Mouse (Mus musculus): ENCODE measurements around the gene Trmt10c. TPM values are rescaled to one million over a fixed set of nuclear protein-coding genes. Genes with fewer than 3 reads are reported as not detected.
"Not testable (repeated sequence)": the region's sequence is repeated elsewhere in the genome, so short reads cannot be mapped to it uniquely, and the experiment has no call there.

Trmt10c gene
- polyA plus RNA-seq, 1 experiment: 8.2 TPM

DNA sequence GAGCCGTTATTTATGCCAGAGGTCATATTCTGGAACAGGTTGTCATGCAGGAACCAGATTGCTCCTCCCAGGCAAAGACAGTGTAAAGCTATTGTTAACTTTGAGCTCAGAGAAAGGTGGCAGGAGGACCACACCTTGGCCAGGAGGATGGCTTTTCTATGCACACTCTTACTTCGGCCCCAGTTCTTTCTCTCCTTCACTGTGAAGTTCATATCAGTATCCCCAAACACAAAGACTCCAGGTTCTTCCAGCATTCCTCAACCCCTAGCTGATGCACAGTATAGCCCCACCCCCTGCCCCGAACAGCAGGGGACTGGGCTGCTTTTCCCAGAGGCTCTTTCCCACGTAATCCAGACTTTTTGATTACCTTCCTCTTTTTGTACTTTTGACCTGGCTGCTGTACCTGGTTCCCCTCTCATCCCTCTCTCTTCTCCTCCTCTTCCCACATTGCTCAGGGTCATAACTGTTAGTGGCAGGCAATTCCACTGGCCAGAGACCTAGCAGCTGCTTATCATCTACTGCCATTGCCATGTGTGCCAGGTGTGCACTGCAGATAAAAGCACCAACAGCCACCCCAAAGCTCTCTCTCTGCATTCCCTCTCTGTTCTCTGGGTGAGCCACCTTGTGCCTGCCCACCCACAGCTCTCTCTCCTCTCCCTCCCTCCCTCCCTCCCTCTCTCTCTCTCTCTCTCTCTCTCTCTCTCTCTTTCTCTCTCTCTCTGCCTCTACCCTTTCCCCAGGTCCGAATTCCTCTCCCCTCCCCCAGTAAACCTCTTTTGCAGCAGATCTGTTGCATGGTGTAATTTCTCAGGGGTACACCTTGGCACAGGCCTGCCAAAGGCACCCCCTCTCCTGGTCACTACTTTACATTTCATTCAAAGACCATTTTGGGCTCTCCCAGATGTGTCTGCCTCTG is 34.0 kb upstream of the Trmt10c start:
- TF ChIP-seq CTCF (IDR thresholded peaks at IDR 0.05; ENCODE audit: borderline replicate concordance, extremely low read depth, insufficient read depth, insufficient read length): no peak
- TF ChIP-seq POLR2A (IDR thresholded peaks at IDR 0.05; ENCODE audit: borderline replicate concordance, extremely low read depth, insufficient read depth, insufficient read length, poor library complexity, severe bottlenecking): no peak
- DNase-seq (ENCODE audit: low read depth): no peak

DNA sequence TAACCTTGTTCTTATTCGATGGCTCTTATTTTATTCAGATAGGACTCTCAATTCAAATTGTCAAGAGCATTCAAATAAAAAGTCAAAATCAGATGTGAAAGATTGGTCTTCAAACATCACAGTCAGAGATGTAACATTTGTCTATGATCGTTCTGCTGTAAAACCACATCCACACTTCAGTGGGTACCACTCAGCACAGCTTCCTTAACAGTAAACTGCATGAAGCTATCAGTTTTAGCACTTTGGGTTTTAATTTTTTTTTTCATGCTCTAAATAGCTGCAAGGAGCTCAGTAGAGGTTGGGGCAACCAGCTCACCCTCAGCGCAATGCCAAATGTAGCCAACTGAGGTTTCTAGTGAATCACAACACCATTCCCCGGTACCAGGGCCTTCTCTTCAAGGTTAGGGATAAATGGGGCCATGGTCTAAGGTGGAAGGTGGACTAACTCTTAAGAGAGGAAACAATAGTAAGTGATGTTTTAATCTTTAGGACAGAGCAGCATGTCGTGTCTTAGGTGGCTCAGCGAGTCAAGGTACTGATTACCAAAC is 31.0 kb upstream of the Trmt10c start:
- DNase-seq (ENCODE audit: low read depth): no peak
- TF ChIP-seq CTCF (IDR thresholded peaks at IDR 0.05; ENCODE audit: borderline replicate concordance, extremely low read depth, insufficient read depth, insufficient read length): no peak
- TF ChIP-seq POLR2A (IDR thresholded peaks at IDR 0.05; ENCODE audit: borderline replicate concordance, extremely low read depth, insufficient read depth, insufficient read length, poor library complexity, severe bottlenecking): no peak

DNA sequence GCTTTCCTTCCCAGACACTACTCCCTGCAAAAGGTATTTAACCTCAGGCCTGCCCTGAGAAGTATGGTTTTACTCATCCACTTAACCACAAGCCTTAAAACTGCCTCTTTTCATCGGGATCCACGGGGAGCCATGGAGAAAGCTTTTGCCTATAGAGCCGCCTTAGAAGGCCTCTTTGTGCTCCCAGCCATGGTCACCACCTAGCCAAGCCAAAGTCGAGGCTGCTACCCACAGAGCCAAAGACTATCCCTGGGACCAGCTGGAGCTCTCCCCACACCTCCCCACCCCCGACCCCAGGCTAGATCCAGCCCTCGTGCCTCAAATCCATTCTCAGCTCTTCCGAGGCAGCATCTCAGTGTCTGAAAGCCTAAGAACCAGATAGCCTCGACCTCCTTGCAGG is 28.5 kb upstream of the Trmt10c start:
- DNase-seq (ENCODE audit: low read depth): no peak
- no peak for TF ChIP-seq POLR2A (IDR thresholded peaks at IDR 0.05; ENCODE audit: borderline replicate concordance, extremely low read depth, insufficient read depth, insufficient read length, poor library complexity, severe bottlenecking)
- TF ChIP-seq CTCF (IDR thresholded peaks at IDR 0.05; ENCODE audit: borderline replicate concordance, extremely low read depth, insufficient read depth, insufficient read length): no peak

DNA sequence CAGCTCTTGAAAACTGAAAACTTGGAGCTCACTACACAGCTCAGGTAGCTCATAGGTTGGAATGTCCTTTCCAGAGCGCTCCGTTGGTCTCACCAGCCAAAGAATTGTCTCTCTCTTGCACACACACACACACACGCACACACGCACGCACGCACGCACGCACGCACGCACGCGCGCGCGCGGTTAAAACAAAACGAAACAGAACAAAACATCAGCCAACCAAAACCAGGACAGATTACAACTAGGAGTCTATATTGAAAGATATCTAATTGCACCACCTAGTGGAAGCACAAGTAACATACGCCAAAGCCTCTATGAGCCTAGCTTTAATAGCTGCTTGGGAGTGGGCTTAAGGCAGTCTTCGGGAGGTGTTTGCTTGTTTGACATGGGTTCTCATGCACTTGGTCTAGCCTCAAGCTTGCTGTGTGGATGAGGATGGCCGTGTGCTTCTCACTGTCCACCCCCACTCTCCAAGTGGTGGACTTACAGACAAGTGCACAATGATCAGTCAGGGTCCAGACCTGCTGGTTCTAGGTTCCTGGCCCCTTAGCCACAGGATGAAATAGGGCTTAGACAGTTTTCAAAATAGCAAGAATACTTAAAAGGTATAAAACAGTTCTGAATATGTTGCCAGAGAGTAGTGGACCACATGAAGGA is 26.8 kb upstream of the Trmt10c start:
- peak; percentile 94 for DNase-seq (ENCODE audit: low read depth)
- TF ChIP-seq CTCF (IDR thresholded peaks at IDR 0.05; ENCODE audit: borderline replicate concordance, extremely low read depth, insufficient read depth, insufficient read length): peak; percentile 50; the same call in 1 of the 2 replicates
- TF ChIP-seq POLR2A (IDR thresholded peaks at IDR 0.05; ENCODE audit: borderline replicate concordance, extremely low read depth, insufficient read depth, insufficient read length, poor library complexity, severe bottlenecking): no peak

DNA sequence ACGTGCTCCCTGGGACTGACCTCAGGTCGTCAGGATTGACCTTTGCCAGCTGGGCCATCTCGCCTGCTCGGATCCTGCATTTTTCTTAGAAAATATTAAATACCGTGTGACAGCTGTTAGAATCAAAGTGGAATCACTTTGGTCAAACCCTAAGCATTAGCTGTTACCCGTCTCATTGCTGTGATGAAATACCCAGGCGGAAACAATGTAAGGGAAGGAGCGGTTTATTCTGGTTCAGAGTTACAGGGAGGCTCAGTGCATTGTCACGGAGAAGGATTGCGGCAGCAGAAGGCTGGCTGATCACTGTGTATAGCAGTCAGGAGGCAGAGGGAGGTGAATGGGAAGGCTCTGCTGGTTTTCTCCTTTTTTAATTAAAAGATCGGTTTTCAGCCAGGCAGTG is 25.4 kb upstream of the Trmt10c start:
- TF ChIP-seq CTCF (IDR thresholded peaks at IDR 0.05; ENCODE audit: borderline replicate concordance, extremely low read depth, insufficient read depth, insufficient read length): no peak
- no peak for DNase-seq (ENCODE audit: low read depth)

DNA sequence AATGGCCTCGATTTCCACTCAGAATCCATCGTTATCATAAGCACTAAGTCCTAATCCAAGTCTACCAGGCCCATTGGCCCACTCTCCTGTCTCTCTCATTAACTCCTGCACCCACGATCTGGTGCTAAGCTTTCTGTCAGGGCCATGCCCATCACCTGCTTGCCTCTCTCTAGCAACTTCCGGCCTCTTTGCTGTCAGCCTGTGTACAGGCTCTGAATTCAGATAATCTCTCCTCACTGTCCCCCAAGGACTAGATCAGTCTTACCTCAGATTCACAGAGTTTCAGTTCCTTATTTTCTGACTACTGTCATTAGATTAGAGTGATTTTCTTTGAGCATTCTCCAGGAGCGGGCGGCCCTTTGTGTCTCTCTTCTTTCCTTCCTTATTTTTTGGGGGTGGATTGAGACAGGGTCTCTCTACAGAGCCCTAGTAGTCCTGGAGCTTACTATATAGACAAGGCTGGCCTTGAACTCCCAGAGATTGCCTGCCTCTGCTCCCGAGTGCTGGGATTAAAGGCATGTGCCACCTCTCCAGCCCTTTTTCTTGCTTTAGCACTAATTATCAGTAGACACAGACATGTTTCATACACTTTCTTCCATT is 24.5 kb upstream of the Trmt10c start:
- TF ChIP-seq CTCF (IDR thresholded peaks at IDR 0.05; ENCODE audit: borderline replicate concordance, extremely low read depth, insufficient read depth, insufficient read length) (no peak), POLR2A (IDR thresholded peaks at IDR 0.05; ENCODE audit: borderline replicate concordance, extremely low read depth, insufficient read depth, insufficient read length, poor library complexity, severe bottlenecking) (no peak)
- DNase-seq (ENCODE audit: low read depth): no peak

DNA sequence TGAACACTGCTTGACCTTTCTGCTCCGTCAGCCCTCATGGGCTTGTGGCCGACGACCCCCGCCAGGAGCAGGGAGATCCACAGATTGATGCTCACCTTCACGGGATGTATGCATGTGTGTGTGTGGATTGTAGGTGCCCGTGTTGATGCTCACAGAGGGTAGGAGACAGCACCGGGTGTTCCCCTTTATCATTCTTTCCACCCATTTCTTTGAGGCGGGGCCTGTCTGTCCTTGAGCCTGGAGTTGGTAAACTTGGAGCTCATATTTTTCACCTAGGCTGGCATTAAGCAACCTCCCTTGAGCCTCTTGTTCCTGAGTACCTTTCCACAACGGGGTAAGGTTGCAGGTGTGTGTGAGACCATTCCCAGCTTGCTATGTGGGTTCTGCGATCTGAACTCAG is 20.5 kb upstream of the Trmt10c start:
- DNase-seq (ENCODE audit: low read depth): no peak
- TF ChIP-seq POLR2A (IDR thresholded peaks at IDR 0.05; ENCODE audit: borderline replicate concordance, extremely low read depth, insufficient read depth, insufficient read length, poor library complexity, severe bottlenecking): no peak
- TF ChIP-seq CTCF (IDR thresholded peaks at IDR 0.05; ENCODE audit: borderline replicate concordance, extremely low read depth, insufficient read depth, insufficient read length): no peak

DNA sequence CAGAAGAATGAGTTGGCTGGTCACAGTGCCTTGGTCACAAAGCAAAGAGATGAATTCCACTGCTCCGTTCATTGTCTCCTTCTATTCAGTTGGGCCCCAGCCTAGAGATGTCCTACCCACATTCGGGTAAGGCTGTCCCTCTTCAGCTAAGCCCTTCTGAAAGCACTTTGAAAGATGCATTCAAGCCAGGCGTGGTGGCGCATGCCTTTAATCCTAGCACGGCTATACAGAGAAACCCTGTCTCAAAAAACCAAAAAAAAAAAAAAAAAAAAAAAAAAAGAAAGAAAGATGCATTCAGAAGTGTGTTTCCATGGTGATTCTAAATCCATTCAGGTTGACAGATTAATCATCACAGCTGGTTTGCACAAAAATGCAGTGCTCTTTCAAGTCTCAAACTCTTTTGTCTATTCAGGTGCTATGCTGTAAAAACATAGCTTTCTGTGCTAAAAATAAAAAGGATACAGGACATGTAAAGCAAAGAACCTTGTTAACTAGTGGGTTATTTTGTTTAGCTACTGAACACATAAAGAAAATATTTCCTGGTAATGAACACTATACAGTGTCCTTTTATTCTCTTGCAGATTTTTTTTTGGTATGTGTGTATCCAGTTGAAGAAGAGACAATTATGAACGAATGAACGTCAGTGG is 19.4 kb upstream of the Trmt10c start:
- TF ChIP-seq CTCF (IDR thresholded peaks at IDR 0.05; ENCODE audit: borderline replicate concordance, extremely low read depth, insufficient read depth, insufficient read length) (no peak), POLR2A (IDR thresholded peaks at IDR 0.05; ENCODE audit: borderline replicate concordance, extremely low read depth, insufficient read depth, insufficient read length, poor library complexity, severe bottlenecking) (no peak)
- peak; percentile 75 for DNase-seq (ENCODE audit: low read depth)

DNA sequence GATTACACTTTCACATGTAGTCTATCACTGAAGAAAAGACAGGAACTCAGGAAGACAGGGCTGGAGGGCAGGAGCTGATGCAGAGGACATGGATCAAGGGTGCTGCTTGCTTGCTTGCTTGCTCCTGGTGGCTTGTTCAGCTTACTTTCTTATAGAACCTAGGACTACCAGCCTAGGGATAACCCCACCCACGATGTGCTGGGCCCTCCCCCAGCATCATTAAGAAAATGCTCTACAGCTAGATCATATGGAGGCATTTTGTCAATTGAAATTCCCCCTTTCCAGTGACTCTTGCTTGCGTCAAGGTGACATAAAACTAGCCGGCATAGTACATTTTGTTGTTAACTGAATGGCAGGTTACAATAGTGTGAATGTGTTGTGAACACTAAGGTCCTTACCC is 18.3 kb upstream of the Trmt10c start:
- TF ChIP-seq POLR2A (IDR thresholded peaks at IDR 0.05; ENCODE audit: borderline replicate concordance, extremely low read depth, insufficient read depth, insufficient read length, poor library complexity, severe bottlenecking) (no peak), CTCF (IDR thresholded peaks at IDR 0.05; ENCODE audit: borderline replicate concordance, extremely low read depth, insufficient read depth, insufficient read length) (no peak)
- no peak for DNase-seq (ENCODE audit: low read depth)

DNA sequence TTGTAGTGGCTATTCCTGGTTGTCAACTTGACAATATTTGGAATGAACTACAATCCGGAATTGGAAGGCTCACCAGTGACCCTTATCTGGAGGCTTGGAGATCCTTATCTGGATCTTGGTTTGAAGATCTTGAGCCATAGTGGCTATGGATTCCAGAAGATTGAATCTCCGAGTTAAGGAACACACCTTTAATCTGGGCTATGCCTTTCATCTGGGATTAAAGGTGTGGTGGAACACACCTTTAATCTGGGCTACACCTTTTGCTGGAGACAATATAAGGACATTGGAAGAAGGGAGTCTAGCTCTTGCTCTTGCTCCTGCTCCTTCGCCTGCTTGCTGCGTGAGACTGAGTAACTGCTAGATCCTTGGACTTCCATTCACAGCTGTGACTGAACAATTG is 10.4 kb upstream of the Trmt10c start, which contains the start of gene Senp7:
TSS of gene Senp7 (plus strand) at position 301 of the 400 bp plus-strand sequence.
- DNase-seq (ENCODE audit: low read depth): not testable (repeated sequence)

DNA sequence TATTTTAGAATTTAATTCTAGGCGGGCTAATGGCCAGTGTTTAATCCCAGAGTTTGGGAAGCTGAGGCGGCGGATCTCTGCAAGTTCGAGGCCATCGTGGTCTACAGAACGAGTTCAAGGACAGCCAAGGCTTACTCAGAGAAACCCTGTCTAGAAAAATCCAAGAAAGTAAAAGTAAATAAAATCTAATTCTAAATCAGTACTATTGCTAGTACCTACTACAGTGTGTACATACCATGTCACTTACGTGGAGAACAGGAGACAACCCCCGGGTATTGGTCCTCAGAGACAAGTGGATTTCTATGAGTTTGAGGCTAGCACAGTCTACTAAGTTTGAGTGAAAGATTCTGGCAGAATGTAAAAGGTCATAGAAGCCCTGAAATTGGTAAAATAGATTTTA is 471 bp upstream of the Trmt10c start:
- TF ChIP-seq CTCF (IDR thresholded peaks at IDR 0.05; ENCODE audit: borderline replicate concordance, extremely low read depth, insufficient read depth, insufficient read length): no peak
- TF ChIP-seq POLR2A (IDR thresholded peaks at IDR 0.05; ENCODE audit: borderline replicate concordance, extremely low read depth, insufficient read depth, insufficient read length, poor library complexity, severe bottlenecking): no peak
- DNase-seq (ENCODE audit: low read depth): no peak
